Mouse (Mus musculus): ENCODE results near the gene Crybg2.

Crybg2 gene

DNA sequence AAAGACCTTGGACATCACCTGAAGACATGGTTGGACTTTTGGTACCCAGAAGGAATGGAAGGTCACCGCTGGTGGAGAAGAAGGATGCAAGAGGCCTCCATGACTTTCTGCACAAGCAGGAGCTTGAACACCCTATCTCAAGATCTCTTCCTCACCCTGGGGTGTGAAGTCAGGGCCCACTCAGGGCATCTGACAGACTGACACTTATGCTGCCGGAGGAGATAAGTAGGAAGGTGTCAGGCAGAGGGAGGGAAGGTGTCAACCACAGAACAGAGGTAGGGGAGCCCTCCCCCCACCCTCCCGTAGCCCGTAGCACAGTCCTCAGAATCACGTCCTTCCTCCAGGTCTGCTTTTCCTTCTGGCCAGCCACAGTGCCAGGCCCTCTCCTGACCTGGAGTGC is 13.0 kb upstream of the Crybg2 start:
- TF ChIP-seq POU5F1 (IDR thresholded peaks at IDR 0.05; ENCODE audit: borderline replicate concordance, low read length) (no peak), CTCF (conservative IDR thresholded peaks at IDR 0.05; ENCODE audit: low read length) (no peak), NANOG (IDR thresholded peaks at IDR 0.05; ENCODE audit: borderline replicate concordance, low read length) (no peak)
- H3K9me3 ChIP-seq (ENCODE audit: low read length), result peaks cover 23% of the 10 kb centered on the region
- H3K4me1 ChIP-seq (replicated peaks; ENCODE audit: low read depth, low read length), result peaks cover 3% of the 10 kb centered on the region; the same call in 1 of the 2 replicates
- H3K36me3 ChIP-seq (ENCODE audit: insufficient read depth, low read length), result no peaks in the 10 kb centered on the region
- peaks cover 1% of the 10 kb centered on the region for H3K27me3 ChIP-seq (ENCODE audit: insufficient read depth, low read length)
- no peak overlapping the region for H3K4me3 ChIP-seq (replicated peaks; ENCODE audit: low read length)

DNA sequence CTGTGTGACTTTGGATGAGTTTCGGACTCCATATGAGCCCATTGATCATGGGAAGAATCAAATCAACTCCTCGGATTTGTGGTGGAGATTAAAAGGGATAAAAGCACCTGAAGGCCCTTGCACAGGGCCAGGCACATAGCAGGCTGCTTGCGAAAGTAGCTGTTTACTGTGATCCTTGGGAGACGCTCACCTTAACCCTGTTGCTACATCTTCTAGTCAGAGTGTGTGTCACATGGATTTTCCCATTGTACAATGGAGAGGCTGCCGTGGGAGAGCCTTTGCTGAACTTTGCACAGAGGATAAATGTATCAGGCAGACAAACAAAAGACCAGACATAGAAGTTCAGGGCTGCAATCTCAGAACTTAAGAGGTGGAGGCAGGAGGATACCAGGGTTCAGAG is 8.7 kb upstream of the Crybg2 start:
- peaks cover 4% of the 10 kb centered on the region; the same call in 1 of the 2 replicates for H3K9me3 ChIP-seq (ENCODE audit: low read length)
- H3K4me3 ChIP-seq (replicated peaks; ENCODE audit: low read length), result no peak overlapping the region
- no peak for TF ChIP-seq CTCF (conservative IDR thresholded peaks at IDR 0.05; ENCODE audit: low read length)
- no peak for TF ChIP-seq NANOG (IDR thresholded peaks at IDR 0.05; ENCODE audit: borderline replicate concordance, low read length)
- TF ChIP-seq POU5F1 (IDR thresholded peaks at IDR 0.05; ENCODE audit: borderline replicate concordance, low read length), result no peak
- peaks cover 16% of the 10 kb centered on the region for H3K27me3 ChIP-seq (ENCODE audit: insufficient read depth, low read length)
- no peaks in the 10 kb centered on the region for H3K36me3 ChIP-seq (ENCODE audit: insufficient read depth, low read length)
- H3K4me1 ChIP-seq (replicated peaks; ENCODE audit: low read depth, low read length), result peaks cover 14% of the 10 kb centered on the region

GRCm38 (mm10) chr4:134052560-134052959 is 8.1 kb upstream of the Crybg2 start:
- Histone ChIP-seq H3K9me3 (ENCODE audit: low read length) (peaks cover 4% of the 10 kb centered on the region; the same call in 1 of the 2 replicates), H3K36me3 (ENCODE audit: insufficient read depth, low read length) (no peaks in the 10 kb centered on the region), H3K27me3 (ENCODE audit: insufficient read depth, low read length) (peaks cover 16% of the 10 kb centered on the region), H3K4me1 (replicated peaks; ENCODE audit: low read depth, low read length) (peaks cover 19% of the 10 kb centered on the region), H3K4me3 (replicated peaks; ENCODE audit: low read length) (no peak overlapping the region)
- TF ChIP-seq CTCF (conservative IDR thresholded peaks at IDR 0.05; ENCODE audit: low read length) (no peak), NANOG (IDR thresholded peaks at IDR 0.05; ENCODE audit: borderline replicate concordance, low read length) (no peak), POU5F1 (IDR thresholded peaks at IDR 0.05; ENCODE audit: borderline replicate concordance, low read length) (no peak)

GRCm38 (mm10) chr4:134053538-134053937 is 7.1 kb upstream of the Crybg2 start, which contains the start of gene Zfp683:
Gene Zfp683 (plus strand): TSS chr4:134053838.
- Histone ChIP-seq H3K4me1 (replicated peaks; ENCODE audit: low read depth, low read length) (peaks cover 29% of the 10 kb centered on the region), H3K9me3 (ENCODE audit: low read length) (peaks cover 4% of the 10 kb centered on the region; the same call in 1 of the 2 replicates), H3K4me3 (replicated peaks; ENCODE audit: low read length) (no peak within 1 kb of the TSS), H3K27me3 (ENCODE audit: insufficient read depth, low read length) (peaks cover 16% of the 10 kb centered on the region), H3K36me3 (ENCODE audit: insufficient read depth, low read length) (no peaks in the 10 kb centered on the region)
- TF ChIP-seq NANOG (IDR thresholded peaks at IDR 0.05; ENCODE audit: borderline replicate concordance, low read length) (no peak), CTCF (conservative IDR thresholded peaks at IDR 0.05; ENCODE audit: low read length) (no peak), POU5F1 (IDR thresholded peaks at IDR 0.05; ENCODE audit: borderline replicate concordance, low read length) (no peak)

DNA sequence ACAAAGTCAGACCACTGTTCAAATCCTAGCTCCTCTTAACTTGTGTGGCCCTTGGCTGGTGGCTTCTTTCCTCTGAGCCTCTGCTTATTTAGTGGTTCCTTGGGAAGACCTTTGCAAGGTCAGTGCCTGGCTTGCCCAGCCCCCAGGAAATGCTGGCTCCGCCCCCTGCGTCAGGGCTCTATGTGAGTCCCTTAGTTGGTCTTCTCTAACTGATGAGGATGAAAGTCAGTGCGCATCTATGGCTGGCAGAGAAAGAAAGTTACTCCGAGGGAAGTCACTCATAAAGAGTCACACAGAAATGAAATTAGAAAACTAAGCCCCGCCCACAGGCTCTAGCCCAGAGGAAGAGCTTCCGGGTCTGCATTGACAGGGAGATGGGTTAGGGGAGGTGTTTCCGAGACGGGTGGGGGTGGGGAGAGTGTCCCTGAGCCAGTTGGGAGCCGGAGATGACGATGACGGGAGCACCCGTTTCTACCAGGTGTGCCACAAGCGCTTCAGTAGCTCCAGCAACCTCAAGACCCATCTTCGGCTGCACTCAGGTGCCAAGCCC is 2.4 kb upstream of the Crybg2 start:
- TF ChIP-seq CTCF (conservative IDR thresholded peaks at IDR 0.05; ENCODE audit: low read length) (no peak), NANOG (IDR thresholded peaks at IDR 0.05; ENCODE audit: borderline replicate concordance, low read length) (no peak), POU5F1 (IDR thresholded peaks at IDR 0.05; ENCODE audit: borderline replicate concordance, low read length) (no peak)
- no peaks in the 10 kb centered on the region for H3K36me3 ChIP-seq (ENCODE audit: insufficient read depth, low read length)
- no peaks in the 10 kb centered on the region for H3K9me3 ChIP-seq (ENCODE audit: low read length)
- peaks cover 11% of the 10 kb centered on the region; the same call in 1 of the 2 replicates for H3K27me3 ChIP-seq (ENCODE audit: insufficient read depth, low read length)
- peaks cover 68% of the 10 kb centered on the region for H3K4me1 ChIP-seq (replicated peaks; ENCODE audit: low read depth, low read length)
- H3K4me3 ChIP-seq (replicated peaks; ENCODE audit: low read length), result peak overlapping the region; percentile 65

GRCm38 (mm10) chr4:134058908-134059307 is 1.7 kb upstream of the Crybg2 start:
- TF ChIP-seq NANOG (IDR thresholded peaks at IDR 0.05; ENCODE audit: borderline replicate concordance, low read length) (no peak), CTCF (conservative IDR thresholded peaks at IDR 0.05; ENCODE audit: low read length) (no peak), POU5F1 (IDR thresholded peaks at IDR 0.05; ENCODE audit: borderline replicate concordance, low read length) (no peak)
- H3K9me3 ChIP-seq (ENCODE audit: low read length), result no peaks in the 10 kb centered on the region
- H3K4me1 ChIP-seq (replicated peaks; ENCODE audit: low read depth, low read length), result peaks cover 75% of the 10 kb centered on the region
- peaks cover 6% of the 10 kb centered on the region; the same call in 1 of the 2 replicates for H3K27me3 ChIP-seq (ENCODE audit: insufficient read depth, low read length)
- no peaks in the 10 kb centered on the region for H3K36me3 ChIP-seq (ENCODE audit: insufficient read depth, low read length)
- H3K4me3 ChIP-seq (replicated peaks; ENCODE audit: low read length), result peak overlapping the region; percentile 65

DNA sequence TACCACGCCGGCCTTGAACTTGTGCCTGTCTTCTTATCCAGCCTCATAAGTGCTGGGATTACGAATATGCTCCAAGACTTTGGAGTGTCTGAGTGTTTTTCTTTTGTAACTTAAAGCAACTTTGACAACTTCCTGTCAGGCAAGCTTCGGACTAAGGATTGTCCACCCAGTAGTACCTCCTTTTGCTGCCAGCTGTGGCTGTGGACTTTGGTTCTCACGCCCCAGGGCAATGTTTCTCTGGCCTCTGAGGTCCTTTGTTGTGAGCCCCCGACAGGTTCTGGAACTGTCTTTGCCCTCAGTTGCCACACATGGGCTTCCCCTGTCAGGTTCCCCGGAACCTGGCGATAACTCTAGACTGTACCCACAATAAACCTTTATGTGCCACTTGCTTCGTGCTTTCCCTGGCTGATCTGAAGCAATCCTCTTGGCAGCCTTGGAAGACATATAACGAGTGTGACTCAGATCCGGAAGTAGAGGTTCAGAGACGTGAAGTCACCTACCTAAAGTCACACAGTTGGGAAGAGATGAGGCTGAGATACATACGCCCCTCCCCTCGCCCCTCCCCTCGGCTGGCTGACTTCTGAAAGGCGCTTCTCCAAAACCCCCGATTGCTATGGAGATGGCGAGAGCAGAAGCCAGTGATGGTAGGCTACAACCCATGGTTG is 683 bp downstream of the Crybg2 start:
- Histone ChIP-seq H3K9me3 (ENCODE audit: low read length) (no peaks in the 10 kb centered on the region), H3K27me3 (ENCODE audit: insufficient read depth, low read length) (peaks cover 17% of the 10 kb centered on the region), H3K4me3 (replicated peaks; ENCODE audit: low read length) (peak overlapping the region; percentile 43), H3K36me3 (ENCODE audit: insufficient read depth, low read length) (no peaks in the 10 kb centered on the region), H3K4me1 (replicated peaks; ENCODE audit: low read depth, low read length) (peaks cover 81% of the 10 kb centered on the region)
- TF ChIP-seq CTCF (conservative IDR thresholded peaks at IDR 0.05; ENCODE audit: low read length), result no peak

- no peak for TF ChIP-seq POU5F1 (IDR thresholded peaks at IDR 0.05; ENCODE audit: borderline replicate concordance, low read length)
- TF ChIP-seq NANOG (IDR thresholded peaks at IDR 0.05; ENCODE audit: borderline replicate concordance, low read length), result no peak
- no peak for TF ChIP-seq CTCF (conservative IDR thresholded peaks at IDR 0.05; ENCODE audit: low read length)
- H3K4me1 ChIP-seq (replicated peaks; ENCODE audit: low read depth, low read length), result peaks cover 88% of the 10 kb centered on the region
- H3K4me3 ChIP-seq (replicated peaks; ENCODE audit: low read length), result peak overlapping the region; percentile 43
- H3K9me3 ChIP-seq (ENCODE audit: low read length), result no peaks in the 10 kb centered on the region
- H3K27me3 ChIP-seq (ENCODE audit: insufficient read depth, low read length), result peaks cover 24% of the 10 kb centered on the region
- H3K36me3 ChIP-seq (ENCODE audit: insufficient read depth, low read length), result no peaks in the 10 kb centered on the region
Observed at GRCm38 (mm10) chr4:134061944-134062446, 1.4 kb downstream of the Crybg2 start.
